Mouse (Mus musculus): ENCODE results near the gene Slc19a3. TPM values are rescaled to one million over a fixed set of nuclear protein-coding genes. Genes with fewer than 3 reads are reported as not detected.

The Slc19a3 gene
- total and polyA plus RNA-seq, 3 experiments: 0.33 TPM; not detected in 2

GRCm38 (mm10) chr1:83042380-83042779 lies 4.1 kb upstream of the Slc19a3 start, which contains the start of gene Krtap28-10:
Gene Krtap28-10, minus strand, starts transcription at chr1:83042480.
- H3K27me3 ChIP-seq (ENCODE audit: insufficient read depth, low read length): peaks cover 6% of the 10 kb centered on the region
- DNase-seq (ENCODE audit: low spot score): no peak
- no peaks in the 10 kb centered on the region for H3K9me3 ChIP-seq (replicated peaks)
- H3K36me3 ChIP-seq (replicated peaks): no peaks in the 10 kb centered on the region
- no peak for TF ChIP-seq GATA2 (IDR thresholded peaks at IDR 0.05; ENCODE audit: borderline replicate concordance, low read depth, low read length)
- no peak for TF ChIP-seq POLR2AphosphoS5 (IDR thresholded peaks at IDR 0.05; ENCODE audit: insufficient replicate concordance, low read depth, low read length)
- TF ChIP-seq GATA1 (IDR thresholded peaks at IDR 0.05; ENCODE audit: borderline replicate concordance, low read length): no peak
- no peak for TF ChIP-seq CTCF (IDR thresholded peaks at IDR 0.05; ENCODE audit: low read depth, low read length)
- TF ChIP-seq TAL1 (conservative IDR thresholded peaks at IDR 0.05; ENCODE audit: low read depth, low read length): no peak
- H3K4me3 ChIP-seq (ENCODE audit: low read depth, low read length): no peak within 1 kb of the TSS
- ATAC-seq (ENCODE audit: extremely low read depth, insufficient number of reproducible peaks, low FRiP score, poor library complexity, severe bottlenecking): no peak
- H3K4me1 ChIP-seq (ENCODE audit: insufficient read depth, low read depth, low read length): no peaks in the 10 kb centered on the region

DNA sequence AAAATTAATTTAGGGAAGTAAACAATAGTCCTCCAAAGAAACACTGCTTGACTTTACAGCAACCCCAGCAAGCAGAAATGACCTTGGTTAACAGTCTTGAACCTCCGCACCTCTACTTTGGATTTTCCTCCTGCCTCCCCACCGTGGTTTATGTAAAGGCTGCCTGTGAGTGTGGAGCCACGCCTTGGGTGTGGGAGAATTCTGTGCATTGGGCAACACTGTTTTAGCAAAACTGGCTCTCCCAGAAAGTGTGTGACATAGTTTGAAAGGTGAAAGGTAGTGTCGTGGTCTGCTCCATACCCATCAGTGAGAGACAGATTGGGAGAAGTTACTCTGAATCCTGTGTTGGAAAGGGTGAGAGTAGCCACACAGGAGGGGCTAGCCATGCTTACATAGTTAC lies 832 bp upstream of the Slc19a3 start:
- no peak for DNase-seq (ENCODE audit: low spot score)
- no peak for ATAC-seq (ENCODE audit: extremely low read depth, insufficient number of reproducible peaks, low FRiP score, poor library complexity, severe bottlenecking)
- H3K4me1 ChIP-seq (ENCODE audit: insufficient read depth, low read depth, low read length): no peaks in the 10 kb centered on the region
- peaks cover 6% of the 10 kb centered on the region; the same call in 1 of the 2 replicates for H3K27me3 ChIP-seq (ENCODE audit: insufficient read depth, low read length)
- TF ChIP-seq CTCF (IDR thresholded peaks at IDR 0.05; ENCODE audit: low read depth, low read length) (no peak), POLR2AphosphoS5 (IDR thresholded peaks at IDR 0.05; ENCODE audit: insufficient replicate concordance, low read depth, low read length) (no peak), TAL1 (conservative IDR thresholded peaks at IDR 0.05; ENCODE audit: low read depth, low read length) (no peak), GATA1 (IDR thresholded peaks at IDR 0.05; ENCODE audit: borderline replicate concordance, low read length) (no peak), GATA2 (IDR thresholded peaks at IDR 0.05; ENCODE audit: borderline replicate concordance, low read depth, low read length) (no peak)
- no peaks in the 10 kb centered on the region for H3K9me3 ChIP-seq (replicated peaks)
- no peak overlapping the region for H3K4me3 ChIP-seq (ENCODE audit: low read depth, low read length)
- H3K36me3 ChIP-seq (replicated peaks): no peaks in the 10 kb centered on the region

DNA sequence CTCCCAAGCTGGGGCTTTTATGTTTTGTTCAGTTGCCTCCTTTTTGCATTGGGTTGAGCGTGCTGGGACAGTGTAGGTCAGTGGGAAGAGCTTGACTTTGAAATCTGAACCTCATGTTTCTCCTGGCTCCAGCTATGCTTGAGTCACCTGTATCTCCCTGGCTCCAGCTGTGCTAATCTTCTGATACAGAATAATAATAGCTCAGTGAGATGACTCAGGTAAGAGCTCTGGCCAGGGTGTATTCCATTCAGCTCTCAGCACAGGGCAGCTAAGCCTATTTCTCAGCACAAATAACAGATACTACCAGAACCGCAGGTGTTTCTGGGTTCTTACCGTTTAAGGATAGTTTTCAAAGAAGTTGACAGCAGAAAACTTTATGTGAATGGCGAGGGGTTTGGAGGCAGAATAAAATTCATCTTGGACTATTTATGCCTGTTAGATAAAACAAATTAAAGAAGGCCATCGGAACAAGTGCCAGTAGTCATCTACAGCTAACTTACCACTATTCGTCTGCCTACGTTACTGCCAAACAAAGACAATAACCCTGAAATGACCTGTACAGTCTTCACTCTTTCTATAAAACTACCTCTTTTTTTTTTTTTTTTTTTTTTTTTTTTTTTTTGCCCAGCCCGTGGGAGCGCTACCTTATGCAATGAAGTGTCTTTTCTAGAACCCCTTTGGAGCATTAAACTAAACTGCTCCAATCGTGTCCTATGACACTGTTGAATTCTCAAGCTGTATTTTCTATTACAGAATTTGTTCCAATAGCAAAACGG lies 1.2 kb downstream of the Slc19a3 start:
- Histone ChIP-seq H3K4me1 (ENCODE audit: insufficient read depth, low read depth, low read length) (no peaks in the 10 kb centered on the region), H3K27me3 (ENCODE audit: insufficient read depth, low read length) (peaks cover 4% of the 10 kb centered on the region; the same call in 1 of the 2 replicates), H3K36me3 (replicated peaks) (no peaks in the 10 kb centered on the region), H3K9me3 (replicated peaks) (no peaks in the 10 kb centered on the region), H3K4me3 (ENCODE audit: low read depth, low read length) (no peak overlapping the region)
- DNase-seq (ENCODE audit: low spot score): no peak
- TF ChIP-seq CTCF (IDR thresholded peaks at IDR 0.05; ENCODE audit: low read depth, low read length) (no peak), POLR2AphosphoS5 (IDR thresholded peaks at IDR 0.05; ENCODE audit: insufficient replicate concordance, low read depth, low read length) (no peak)
- ATAC-seq (ENCODE audit: extremely low read depth, insufficient number of reproducible peaks, low FRiP score, poor library complexity, severe bottlenecking): no peak

- DNase-seq (ENCODE audit: low spot score) (no peak), ATAC-seq (ENCODE audit: extremely low read depth, insufficient number of reproducible peaks, low FRiP score, poor library complexity, severe bottlenecking) (no peak)
- Histone ChIP-seq H3K9me3 (replicated peaks) (no peaks in the 10 kb centered on the region), H3K4me1 (ENCODE audit: insufficient read depth, low read depth, low read length) (no peaks in the 10 kb centered on the region), H3K27me3 (ENCODE audit: insufficient read depth, low read length) (peaks cover 7% of the 10 kb centered on the region), H3K36me3 (replicated peaks) (no peaks in the 10 kb centered on the region), H3K4me3 (ENCODE audit: low read depth, low read length) (no peak overlapping the region)
- no peak for TF ChIP-seq GATA2 (IDR thresholded peaks at IDR 0.05; ENCODE audit: borderline replicate concordance, low read depth, low read length)
- no peak for TF ChIP-seq GATA1 (IDR thresholded peaks at IDR 0.05; ENCODE audit: borderline replicate concordance, low read length)
- no peak for TF ChIP-seq CTCF (IDR thresholded peaks at IDR 0.05; ENCODE audit: low read depth, low read length)
- TF ChIP-seq POLR2AphosphoS5 (IDR thresholded peaks at IDR 0.05; ENCODE audit: insufficient replicate concordance, low read depth, low read length): no peak
- TF ChIP-seq TAL1 (conservative IDR thresholded peaks at IDR 0.05; ENCODE audit: low read depth, low read length): no peak
These were observed 3.7 kb downstream of the Slc19a3 start for GRCm38 (mm10) chr1:83034509-83034908.

DNA sequence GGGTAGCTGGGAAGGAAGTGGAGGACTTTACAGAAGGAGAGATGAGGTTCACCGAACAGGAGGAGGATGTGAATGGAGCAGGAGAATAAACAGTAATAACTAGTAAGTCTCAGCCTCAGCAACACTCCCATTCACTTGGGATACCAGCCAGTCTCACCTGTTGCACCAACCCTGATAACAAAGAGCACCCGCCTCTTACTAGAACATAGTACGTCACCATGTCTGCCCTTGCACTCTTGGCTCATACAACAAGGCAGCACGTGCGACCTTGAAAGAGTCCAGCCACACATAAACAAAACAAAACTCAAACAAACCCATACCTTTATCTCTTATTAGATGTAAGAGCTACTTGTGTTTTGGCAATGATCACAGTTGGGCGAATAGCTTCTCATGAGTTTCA lies 5.7 kb downstream of the Slc19a3 start:
- ATAC-seq (ENCODE audit: extremely low read depth, insufficient number of reproducible peaks, low FRiP score, poor library complexity, severe bottlenecking): no peak
- Histone ChIP-seq H3K4me3 (ENCODE audit: low read depth, low read length) (no peak overlapping the region), H3K9me3 (replicated peaks) (no peaks in the 10 kb centered on the region), H3K27me3 (ENCODE audit: insufficient read depth, low read length) (peaks cover 7% of the 10 kb centered on the region), H3K36me3 (replicated peaks) (no peaks in the 10 kb centered on the region), H3K4me1 (ENCODE audit: insufficient read depth, low read depth, low read length) (no peaks in the 10 kb centered on the region)
- no peak for DNase-seq (ENCODE audit: low spot score)
- TF ChIP-seq POLR2AphosphoS5 (IDR thresholded peaks at IDR 0.05; ENCODE audit: insufficient replicate concordance, low read depth, low read length): no peak
- TF ChIP-seq TAL1 (conservative IDR thresholded peaks at IDR 0.05; ENCODE audit: low read depth, low read length): no peak
- no peak for TF ChIP-seq CTCF (IDR thresholded peaks at IDR 0.05; ENCODE audit: low read depth, low read length)

- Histone ChIP-seq H3K9me3 (replicated peaks) (no peaks in the 10 kb centered on the region), H3K4me1 (ENCODE audit: insufficient read depth, low read depth, low read length) (no peaks in the 10 kb centered on the region), H3K27me3 (ENCODE audit: insufficient read depth, low read length) (peaks cover 7% of the 10 kb centered on the region), H3K4me3 (ENCODE audit: low read depth, low read length) (no peak overlapping the region), H3K36me3 (replicated peaks) (no peaks in the 10 kb centered on the region)
- TF ChIP-seq CTCF (IDR thresholded peaks at IDR 0.05; ENCODE audit: low read depth, low read length) (no peak), GATA1 (IDR thresholded peaks at IDR 0.05; ENCODE audit: borderline replicate concordance, low read length) (no peak), POLR2AphosphoS5 (IDR thresholded peaks at IDR 0.05; ENCODE audit: insufficient replicate concordance, low read depth, low read length) (no peak), GATA2 (IDR thresholded peaks at IDR 0.05; ENCODE audit: borderline replicate concordance, low read depth, low read length) (no peak), TAL1 (conservative IDR thresholded peaks at IDR 0.05; ENCODE audit: low read depth, low read length) (no peak)
- DNase-seq (ENCODE audit: low spot score): no peak
- ATAC-seq (ENCODE audit: extremely low read depth, insufficient number of reproducible peaks, low FRiP score, poor library complexity, severe bottlenecking): no peak
These were observed 6.3 kb downstream of the Slc19a3 start for GRCm38 (mm10) chr1:83031950-83032349.
